Mouse (Mus musculus) liver, embryonic 12.5 days (tissue): ENCODE results near the gene Zbtb12. TPM values are rescaled to one million over a fixed set of nuclear protein-coding genes. Genes with fewer than 3 reads are reported as not detected.
"Not testable (repeated sequence)": the region's sequence is repeated elsewhere in the genome, so short reads cannot be mapped to it uniquely, and the experiment has no call there.

ENCODE experiments used
- ATAC-seq: fragments of 200-750 bp; cut with Nextera tagmentation; 2 replicates; pipeline ENCODE4 v1.8.0; 2017; ENCODE audit warnings: moderate number of reproducible peaks, mild to moderate bottlenecking, moderate library complexity
- H3K27ac ChIP-seq: fragments of 300-500 bp; sonication (generic); 2 replicates; pipeline ENCODE4 v1.5.1; 2016; ENCODE audit warnings: mild to moderate bottlenecking
- H3K27me3 ChIP-seq: fragments of 300-500 bp; sonication (generic); replicated peaks from 2 replicates; pipeline ENCODE4 v1.6.1; 2016; ENCODE audit warnings: mild to moderate bottlenecking, moderate library complexity
- H3K36me3 ChIP-seq: fragments of 300-500 bp; sonication (generic); 2 replicates; pipeline ENCODE4 v1.6.1; 2016; ENCODE audit warnings: mild to moderate bottlenecking, moderate library complexity
- H3K4me1 ChIP-seq: fragments of 300-500 bp; sonication (generic); 2 replicates; pipeline ENCODE4 v1.6.1; 2016
- H3K4me2 ChIP-seq: fragments of 300-500 bp; sonication (generic); 2 replicates; pipeline ENCODE4 v1.6.1; 2016; ENCODE audit warnings: mild to moderate bottlenecking, moderate library complexity
- H3K4me3 ChIP-seq: fragments of 300-500 bp; sonication (generic); 2 replicates; pipeline ENCODE4 v1.5.1; 2016; ENCODE audit warnings: mild to moderate bottlenecking, moderate library complexity
- H3K9ac ChIP-seq: fragments of 300-500 bp; sonication (generic); 2 replicates; pipeline ENCODE4 v1.6.1; 2016; ENCODE audit warnings: mild to moderate bottlenecking, moderate library complexity
- H3K9me3 ChIP-seq: fragments of 300-500 bp; sonication (generic); replicated peaks from 2 replicates; pipeline ENCODE4 v1.6.1; 2016; ENCODE audit warnings: mild to moderate bottlenecking, moderate library complexity
- WGBS: fragments of 180-500 bp; shearing (Covaris S2); methylation state at CpG from one replicate; pipeline ENCODE4 v1.1.7; 2016; ENCODE audit not compliant: insufficient replicate concordance; 5-methylcytosine and 5-hydroxymethylcytosine counted together
- polyA plus RNA-seq: library from polyadenylated mRNA; unstranded; fragments of >200 nt; fragmentation: Nextera tagmentation; extraction: Ambion mirVana; gene quantifications from 2 replicates; pipeline ENCODE4 v1.2.1, GENCODE M21; 2016

Zbtb12 gene
- polyA plus RNA-seq, 1 experiment from 2014 or later, result 1.8 TPM

DNA sequence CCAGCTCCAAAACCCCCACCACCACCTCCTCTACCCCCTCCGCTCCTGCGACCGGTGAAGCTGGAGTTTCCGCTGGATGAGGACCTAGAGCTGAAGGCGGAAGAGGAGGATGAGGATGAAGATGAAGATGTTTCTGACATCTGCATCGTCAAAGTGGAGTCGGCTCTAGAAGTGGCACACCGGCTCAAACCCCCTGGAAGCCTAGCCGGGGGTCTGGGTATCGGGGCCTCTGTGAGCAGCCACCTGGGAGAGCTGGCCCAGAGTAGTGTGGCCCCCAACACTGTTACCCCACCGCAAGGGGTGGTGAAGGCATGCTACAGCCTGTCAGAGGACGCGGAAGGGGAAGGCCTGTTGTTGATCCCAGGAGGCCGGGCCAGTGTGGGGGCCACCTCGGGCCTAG, 16.4 kb downstream of the Zbtb12 start:
- no peak overlapping the region; the same call in 1 of the 2 replicates for H3K9ac ChIP-seq
- peaks cover 73% of the 10 kb centered on the region for H3K4me1 ChIP-seq
- no peaks in the 10 kb centered on the region for H3K27me3 ChIP-seq
- H3K4me3 ChIP-seq, result 0 out of 2 replicates have a peak overlapping the region, but pooled peaks have one; percentile 80
- no peaks in the 10 kb centered on the region for H3K9me3 ChIP-seq
- H3K4me2 ChIP-seq, result peak overlapping the region; percentile 100
- H3K27ac ChIP-seq, result peak overlapping the region; percentile 90
- no peak for ATAC-seq
- WGBS, result 89% methylated on average over 15 of the region's 15 CpGs
- H3K36me3 ChIP-seq, result peaks cover 14% of the 10 kb centered on the region

- WGBS, result 71% methylated on average over 17 of the region's 17 CpGs
- ATAC-seq, result no peak
- Histone ChIP-seq H3K9me3 (no peaks in the 10 kb centered on the region), H3K4me2 (peak overlapping the region; percentile 100), H3K27ac (no peak overlapping the region; the same call in 1 of the 2 replicates), H3K4me1 (peaks cover 73% of the 10 kb centered on the region), H3K36me3 (peaks cover 18% of the 10 kb centered on the region), H3K4me3 (no peak overlapping the region), H3K9ac (no peak overlapping the region), H3K27me3 (no peaks in the 10 kb centered on the region)
Observed at GRCm38 (mm10) chr17:34896366-34896765, 17.1 kb downstream of the Zbtb12 start.

GRCm38 (mm10) chr17:34897373-34898159, 18.3 kb downstream of the Zbtb12 start:
- no peak for ATAC-seq
- 7% methylated on average over 10 of the region's 10 CpGs for whole genome bisulfite sequencing
- Histone ChIP-seq H3K4me1 (peaks cover 73% of the 10 kb centered on the region), H3K36me3 (peaks cover 26% of the 10 kb centered on the region), H3K4me3 (peak overlapping the region; percentile 87), H3K27me3 (no peaks in the 10 kb centered on the region), H3K9me3 (no peaks in the 10 kb centered on the region), H3K27ac (peak overlapping the region; percentile 88), H3K9ac (peak overlapping the region; percentile 93), H3K4me2 (peak overlapping the region; percentile 100)

DNA sequence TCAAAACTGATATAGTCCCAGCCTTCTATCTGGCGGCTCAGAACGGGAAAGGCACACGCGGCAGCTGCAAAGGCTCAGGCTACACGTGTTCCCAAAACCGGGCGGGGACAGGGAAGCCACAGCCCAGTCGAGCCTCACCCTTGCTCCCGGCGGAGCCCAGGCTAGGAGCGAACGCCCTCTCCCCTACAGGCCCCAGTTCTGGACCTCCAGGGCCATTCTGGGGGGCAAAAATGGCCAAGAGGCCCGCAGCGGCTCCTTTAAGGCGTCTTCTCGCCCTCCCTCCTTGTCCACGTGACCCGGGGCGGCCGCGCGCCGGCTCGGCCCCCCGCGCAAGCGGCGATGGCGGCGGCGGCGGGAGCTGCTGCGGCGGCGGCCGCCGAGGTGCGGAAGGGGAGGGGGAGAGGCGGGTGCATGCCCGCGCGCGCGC, 18.9 kb downstream of the Zbtb12 start, which contains the start of the genes C2 and Ehmt2:
TSS of gene C2 (minus strand) at position 106 of the 427 bp plus-strand sequence.
TSS of gene Ehmt2 (plus strand) at position 310 of the 427 bp plus-strand sequence.
- Histone ChIP-seq H3K9ac (peak within 1 kb of the TSS; percentile 93), H3K27me3 (no peaks in the 10 kb centered on the region), H3K4me2 (peak within 1 kb of the TSS; percentile 100), H3K4me1 (peaks cover 73% of the 10 kb centered on the region), H3K9me3 (no peaks in the 10 kb centered on the region), H3K4me3 (peak within 1 kb of the TSS; percentile 87), H3K27ac (peak within 1 kb of the TSS; percentile 88), H3K36me3 (peaks cover 32% of the 10 kb centered on the region)
- ATAC-seq, result peak; percentile 60
- WGBS, result under 1% methylated on average over 32 of the region's 44 CpGs

DNA sequence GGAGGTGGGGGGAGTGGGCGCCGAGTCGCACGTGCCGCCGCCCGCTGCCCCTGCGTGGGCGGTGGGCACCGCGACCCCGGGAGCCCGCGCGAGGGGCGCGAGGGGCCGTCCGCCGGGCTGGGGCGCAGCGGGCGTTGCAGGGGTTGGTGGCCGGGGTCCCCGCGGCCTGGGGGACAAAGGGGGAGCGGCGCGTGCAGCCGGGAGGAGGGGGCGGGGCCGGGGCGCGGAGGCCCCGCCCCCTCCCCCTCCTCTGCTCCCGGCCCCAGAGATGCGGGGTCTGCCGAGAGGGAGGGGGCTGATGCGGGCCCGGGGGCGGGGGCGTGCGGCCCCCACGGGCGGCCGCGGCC, 19.4 kb downstream of the Zbtb12 start:
- Histone ChIP-seq H3K36me3 (peaks cover 37% of the 10 kb centered on the region), H3K27me3 (no peaks in the 10 kb centered on the region), H3K4me3 (peak overlapping the region; percentile 87), H3K27ac (peak overlapping the region; percentile 88), H3K9ac (peak overlapping the region; percentile 93), H3K4me1 (peaks cover 68% of the 10 kb centered on the region), H3K9me3 (no peaks in the 10 kb centered on the region), H3K4me2 (peak overlapping the region; percentile 100)
- WGBS, result 1% methylated on average over 31 of the region's 47 CpGs
- ATAC-seq, result no peak

DNA sequence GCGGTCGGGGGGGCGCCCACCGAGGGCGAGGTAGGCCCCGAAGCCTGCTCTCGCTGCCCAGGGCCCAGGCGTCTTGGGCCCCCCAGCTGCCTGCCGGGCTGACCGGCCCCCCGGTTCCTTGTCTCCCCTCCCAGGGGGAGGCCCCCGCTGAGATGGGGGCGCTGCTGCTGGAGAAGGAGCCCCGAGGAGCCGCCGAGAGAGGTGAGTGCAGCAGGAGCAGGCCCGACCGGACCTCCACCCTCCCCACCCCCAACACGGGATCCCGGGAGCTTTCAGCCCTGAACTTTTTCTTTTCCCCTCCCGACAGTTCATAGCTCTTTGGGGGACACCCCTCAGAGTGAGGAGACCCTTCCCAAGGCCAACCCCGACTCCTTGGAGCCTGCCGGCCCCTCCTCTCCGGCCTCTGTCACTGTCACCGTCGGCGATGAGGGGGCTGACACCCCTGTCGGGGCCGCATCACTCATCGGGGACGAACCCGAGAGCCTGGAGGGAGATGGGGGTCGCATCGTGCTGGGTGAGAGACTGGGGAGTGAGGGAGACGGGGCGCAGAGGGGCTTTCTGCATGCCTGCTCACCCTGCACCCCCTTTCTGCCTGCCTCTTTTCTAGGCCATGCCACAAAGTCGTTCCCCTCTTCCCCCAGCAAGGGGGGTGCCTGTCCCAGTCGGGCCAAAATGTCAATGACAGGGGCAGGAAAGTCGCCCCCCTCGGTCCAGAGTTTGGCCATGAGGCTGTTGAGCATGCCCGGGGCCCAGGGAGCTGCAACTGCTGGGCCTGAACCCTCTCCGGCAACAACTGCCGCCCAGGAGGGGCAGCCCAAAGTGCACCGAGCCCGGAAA, 20.0 kb downstream of the Zbtb12 start:
- peak overlapping the region; percentile 88 for H3K27ac ChIP-seq
- H3K4me1 ChIP-seq, result peaks cover 63% of the 10 kb centered on the region
- H3K9me3 ChIP-seq, result no peaks in the 10 kb centered on the region
- H3K36me3 ChIP-seq, result peaks cover 43% of the 10 kb centered on the region
- ATAC-seq, result peak; percentile 7; the same call in 1 of the 2 replicates
- H3K9ac ChIP-seq, result peak overlapping the region; percentile 93
- 3% methylated on average over 42 of the region's 45 CpGs for WGBS
- H3K27me3 ChIP-seq, result no peaks in the 10 kb centered on the region
- peak overlapping the region; percentile 87 for H3K4me3 ChIP-seq
- H3K4me2 ChIP-seq, result peak overlapping the region; percentile 100

DNA sequence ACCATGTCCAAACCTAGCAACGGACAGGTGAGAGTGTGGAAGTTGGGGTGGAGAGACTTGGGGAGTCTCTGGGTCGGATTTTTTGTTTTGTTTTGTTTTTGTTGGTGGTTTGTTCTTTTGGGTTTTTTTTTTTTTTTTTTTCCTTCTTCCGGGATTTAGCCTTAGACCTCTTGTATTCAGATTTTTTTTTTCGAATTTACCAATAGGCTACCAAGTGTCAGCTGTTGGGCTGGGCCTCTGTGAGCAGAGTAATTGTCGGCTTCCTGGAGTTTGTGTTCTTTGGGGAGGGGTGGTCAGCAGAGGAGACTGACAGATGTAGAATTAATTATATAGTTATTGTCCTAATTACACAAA, 20.6 kb downstream of the Zbtb12 start:
- 3% methylated on average over 5 of the region's 5 CpGs for WGBS
- H3K27me3 ChIP-seq, result no peaks in the 10 kb centered on the region
- H3K4me1 ChIP-seq, result peaks cover 57% of the 10 kb centered on the region
- peak overlapping the region; percentile 87 for H3K4me3 ChIP-seq
- peak overlapping the region; percentile 100 for H3K4me2 ChIP-seq
- ATAC-seq, result no peak
- peaks cover 49% of the 10 kb centered on the region for H3K36me3 ChIP-seq
- H3K9ac ChIP-seq, result peak overlapping the region; percentile 93
- peak overlapping the region; percentile 88 for H3K27ac ChIP-seq
- H3K9me3 ChIP-seq, result no peaks in the 10 kb centered on the region

- Histone ChIP-seq H3K36me3 (peaks cover 53% of the 10 kb centered on the region), H3K4me2 (peak overlapping the region; percentile 100; the same call in 1 of the 2 replicates), H3K4me1 (peaks cover 48% of the 10 kb centered on the region)
- H3K9ac ChIP-seq, ATAC-seq, H3K4me3 ChIP-seq, H3K9me3 ChIP-seq, H3K27me3 ChIP-seq, H3K27ac ChIP-seq: not testable (repeated sequence)
Observed at GRCm38 (mm10) chr17:34900826-34901225, 21.5 kb downstream of the Zbtb12 start.

GRCm38 (mm10) chr17:34901948-34902347, 22.7 kb downstream of the Zbtb12 start:
- H3K27me3 ChIP-seq, H3K4me3 ChIP-seq, H3K27ac ChIP-seq, H3K9ac ChIP-seq, H3K9me3 ChIP-seq, ATAC-seq, H3K4me2 ChIP-seq: not testable (repeated sequence)
- peaks cover 37% of the 10 kb centered on the region for H3K4me1 ChIP-seq
- H3K36me3 ChIP-seq, result peaks cover 56% of the 10 kb centered on the region
- WGBS, result 80% methylated on average over 7 of the region's 10 CpGs

GRCm38 (mm10) chr17:34902895-34903294, 23.6 kb downstream of the Zbtb12 start:
- H3K4me2 ChIP-seq, result no peak overlapping the region
- no peak overlapping the region for H3K9ac ChIP-seq
- peaks cover 66% of the 10 kb centered on the region for H3K36me3 ChIP-seq
- H3K27me3 ChIP-seq, result no peaks in the 10 kb centered on the region
- H3K4me3 ChIP-seq, result no peak overlapping the region
- WGBS, result 87% methylated on average over 9 of the region's 9 CpGs
- ATAC-seq, result no peak
- no peaks in the 10 kb centered on the region for H3K9me3 ChIP-seq
- H3K27ac ChIP-seq, result no peak overlapping the region
- peaks cover 27% of the 10 kb centered on the region for H3K4me1 ChIP-seq

- H3K9ac ChIP-seq, result no peak overlapping the region
- 84% methylated on average over 10 of the region's 10 CpGs for WGBS
- H3K27me3 ChIP-seq, result no peaks in the 10 kb centered on the region
- no peak for ATAC-seq
- no peak overlapping the region for H3K27ac ChIP-seq
- H3K4me3 ChIP-seq, result no peak overlapping the region
- peaks cover 80% of the 10 kb centered on the region for H3K36me3 ChIP-seq
- no peak overlapping the region for H3K4me2 ChIP-seq
- no peaks in the 10 kb centered on the region for H3K9me3 ChIP-seq
- peaks cover 27% of the 10 kb centered on the region for H3K4me1 ChIP-seq
Observed at GRCm38 (mm10) chr17:34910982-34911381, 31.7 kb downstream of the Zbtb12 start.

DNA sequence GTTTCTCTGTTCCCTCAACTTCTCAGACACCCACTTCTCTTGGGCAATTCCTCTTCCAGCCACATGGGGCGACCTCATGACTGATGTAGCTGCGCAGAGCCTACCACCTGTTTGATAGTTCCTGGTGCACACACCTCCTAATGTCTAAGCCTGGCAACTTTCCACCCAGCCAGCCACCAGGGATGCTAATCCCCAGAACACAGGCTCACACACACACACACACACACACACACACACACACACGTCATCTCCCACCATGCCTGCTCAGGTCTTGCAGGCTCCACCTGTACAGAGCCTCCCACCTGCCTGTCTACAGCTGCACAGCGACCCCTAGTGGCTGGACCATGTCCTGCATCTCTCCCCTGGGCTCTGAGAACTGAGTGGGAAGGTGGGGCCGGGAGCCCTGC, 32.7 kb downstream of the Zbtb12 start:
- H3K27me3 ChIP-seq, result no peaks in the 10 kb centered on the region
- 48% methylated on average over 5 of the region's 5 CpGs for WGBS
- no peak overlapping the region for H3K4me3 ChIP-seq
- peaks cover 27% of the 10 kb centered on the region for H3K4me1 ChIP-seq
- peaks cover 70% of the 10 kb centered on the region for H3K36me3 ChIP-seq
- ATAC-seq, result peak; percentile 65
- H3K27ac ChIP-seq, result no peak overlapping the region
- no peak overlapping the region for H3K4me2 ChIP-seq
- no peaks in the 10 kb centered on the region for H3K9me3 ChIP-seq
- H3K9ac ChIP-seq, result no peak overlapping the region
